Mouse (Mus musculus): ENCODE measurements around the gene Donson.

Donson gene

DNA sequence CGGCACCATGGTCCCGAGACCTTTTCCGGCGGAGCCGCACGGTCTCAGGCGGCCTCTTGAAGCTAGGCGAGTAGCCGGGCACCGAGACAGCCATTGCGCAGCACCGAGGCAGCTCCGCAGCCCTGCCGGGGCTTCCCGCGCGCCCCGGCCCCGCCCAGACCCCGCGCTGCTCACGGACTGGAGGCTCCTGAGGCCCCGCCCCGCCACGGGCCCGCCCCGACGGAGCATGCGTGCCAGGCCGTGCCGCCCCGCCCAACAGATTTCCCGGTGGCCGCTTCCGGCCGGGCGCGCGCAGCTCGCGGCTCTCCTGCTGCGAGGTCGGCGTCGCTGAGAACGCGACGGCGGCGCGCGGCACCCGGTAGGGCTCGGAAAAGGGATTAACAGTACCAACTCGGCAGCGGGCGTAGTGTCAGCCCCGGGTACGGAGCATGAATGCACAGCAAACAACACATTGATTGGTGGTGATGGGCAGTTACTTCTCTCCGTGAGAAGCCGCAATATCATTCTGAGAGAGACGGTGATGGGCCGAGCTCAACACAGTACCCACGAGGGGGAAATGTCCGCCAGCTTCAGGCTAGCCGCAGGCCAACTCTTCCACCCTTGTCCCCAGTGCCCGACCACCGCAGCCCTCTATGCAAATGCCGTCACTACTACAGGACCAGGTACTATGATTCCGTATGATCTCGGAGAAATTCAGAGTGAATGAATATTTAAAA lies at the start of gene Donson:
Gene Donson, minus strand, starts transcription at position 152 of the 716 bp plus-strand sequence.
- DNase-seq = peak; percentile 93

DNA sequence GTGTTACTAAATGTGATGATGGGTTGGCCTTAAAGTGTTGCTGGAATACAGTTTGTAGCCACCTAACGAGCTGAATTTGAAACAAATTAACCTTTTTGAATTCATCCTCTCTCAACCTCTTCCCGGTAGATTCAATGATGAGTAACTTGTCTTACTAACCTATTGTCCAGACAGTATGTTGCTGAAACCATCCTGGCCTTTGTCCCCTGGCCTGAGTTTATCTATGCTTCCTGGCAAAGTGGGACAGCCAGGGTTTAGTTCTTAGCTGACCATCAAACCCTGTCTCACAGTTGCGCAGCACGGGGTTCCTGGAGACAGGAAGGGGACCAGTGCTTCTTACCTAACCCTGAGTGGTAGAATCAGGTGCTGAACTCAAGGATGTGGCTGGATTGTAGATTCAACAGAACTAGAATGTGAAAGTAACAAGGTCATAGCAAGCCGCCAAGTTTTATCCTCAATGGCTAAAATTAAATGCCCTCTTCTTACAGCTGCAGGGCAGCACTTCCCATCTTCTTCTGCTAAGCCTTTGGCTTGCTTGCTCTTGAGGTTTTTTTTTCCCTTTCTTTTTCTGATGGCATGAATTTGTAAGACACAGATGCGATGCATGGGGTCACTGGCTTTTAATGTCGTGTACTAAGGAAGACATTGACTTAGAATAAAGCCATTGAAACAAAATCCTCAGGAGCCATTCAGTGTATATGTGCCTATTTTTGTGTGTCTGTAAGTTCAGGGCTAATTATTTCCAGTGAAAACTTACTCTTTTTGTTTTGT lies 47.7 kb upstream of the Donson start:
- DNase-seq = no peak

DNA sequence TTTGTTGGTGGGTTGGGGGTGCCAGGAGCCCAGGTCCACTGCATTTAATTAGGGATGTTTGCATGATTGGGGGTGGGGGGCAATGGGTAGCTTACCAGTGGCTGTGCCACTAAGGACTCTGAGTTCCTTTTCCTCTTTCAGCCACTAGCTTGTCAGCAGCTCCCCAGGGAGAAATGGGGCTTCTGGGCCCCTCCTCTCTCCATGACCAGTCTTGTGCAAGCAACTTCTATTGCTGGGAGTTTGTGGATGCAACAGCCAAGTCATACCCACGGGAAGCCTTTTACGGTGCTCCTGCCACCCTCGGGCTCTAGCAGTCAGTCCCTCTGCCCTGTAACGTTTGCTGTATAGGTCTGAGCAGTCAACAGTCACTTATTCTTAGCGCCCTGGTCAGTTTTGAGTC lies 46.2 kb upstream of the Donson start:
- DNase-seq = no peak

DNA sequence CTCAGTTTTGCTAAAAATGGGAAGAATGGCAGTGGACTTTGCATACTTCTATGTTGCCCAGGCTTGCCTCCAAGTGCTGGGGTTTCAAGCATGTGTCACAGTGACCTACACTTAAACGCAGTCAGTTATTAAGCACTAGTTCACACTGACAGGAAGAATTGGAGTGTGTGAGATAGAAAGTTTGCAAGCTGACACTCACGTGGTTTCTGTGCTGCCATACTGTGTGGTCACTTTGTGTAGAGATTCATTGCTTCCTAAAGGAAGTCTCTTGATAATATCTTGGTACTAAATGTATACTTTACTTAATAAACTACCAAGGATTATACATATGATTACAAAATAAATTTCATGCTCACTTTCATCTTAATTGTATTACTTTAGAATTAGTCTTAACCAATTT lies 44.2 kb upstream of the Donson start:
- no peak for DNase-seq

DNA sequence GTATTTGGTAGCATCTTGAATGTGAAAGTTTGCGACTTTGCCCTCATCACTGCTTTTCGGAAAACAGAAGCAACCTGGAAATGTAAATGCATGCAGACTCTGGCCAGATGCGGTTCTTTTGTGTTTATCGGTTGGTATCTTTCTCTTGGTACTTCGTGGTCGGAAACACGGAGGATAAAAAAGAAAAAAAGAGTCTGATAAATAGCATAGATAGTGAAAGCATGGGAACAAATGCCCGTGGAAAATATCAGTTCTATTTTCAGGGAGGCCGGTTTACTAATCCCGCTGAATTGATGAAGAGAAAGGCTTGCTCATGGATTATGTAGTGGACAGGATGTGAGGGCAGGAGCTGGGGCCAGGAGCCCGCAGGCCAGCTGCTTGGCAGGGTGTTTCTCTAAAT lies 41.9 kb upstream of the Donson start:
- DNase-seq = no peak

DNA sequence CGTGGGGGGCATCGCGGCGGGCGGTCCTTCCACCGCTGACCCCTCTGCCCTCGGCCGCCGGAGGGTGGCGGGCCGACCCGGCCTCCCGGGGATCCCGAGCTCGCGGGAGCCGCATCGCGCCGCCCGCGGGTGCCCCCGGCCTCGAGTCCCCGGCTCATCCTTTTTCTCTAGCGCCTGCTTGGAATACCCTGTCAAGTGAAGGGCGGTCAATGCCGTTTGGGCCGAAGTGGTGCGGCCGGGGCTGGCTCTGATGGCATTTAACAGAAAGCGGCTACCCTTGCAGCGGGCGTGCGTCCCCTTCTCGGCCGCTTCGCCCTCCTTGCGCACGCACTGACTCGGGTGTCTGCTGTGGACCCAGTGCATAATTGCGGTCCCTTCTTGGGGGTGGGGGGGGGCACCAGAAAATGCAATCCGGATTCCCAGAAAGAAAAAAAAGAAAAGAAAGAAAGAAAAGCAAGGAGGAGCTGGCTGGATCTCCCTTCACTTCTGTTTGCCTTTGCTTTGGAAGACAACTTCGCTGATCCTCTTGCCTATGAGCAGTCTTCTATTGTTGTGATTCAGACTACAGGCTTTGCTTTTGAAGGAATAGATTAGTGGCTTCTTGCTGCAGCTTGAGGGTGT lies 41.4 kb upstream of the Donson start:
- peak; percentile 69 for DNase-seq

DNA sequence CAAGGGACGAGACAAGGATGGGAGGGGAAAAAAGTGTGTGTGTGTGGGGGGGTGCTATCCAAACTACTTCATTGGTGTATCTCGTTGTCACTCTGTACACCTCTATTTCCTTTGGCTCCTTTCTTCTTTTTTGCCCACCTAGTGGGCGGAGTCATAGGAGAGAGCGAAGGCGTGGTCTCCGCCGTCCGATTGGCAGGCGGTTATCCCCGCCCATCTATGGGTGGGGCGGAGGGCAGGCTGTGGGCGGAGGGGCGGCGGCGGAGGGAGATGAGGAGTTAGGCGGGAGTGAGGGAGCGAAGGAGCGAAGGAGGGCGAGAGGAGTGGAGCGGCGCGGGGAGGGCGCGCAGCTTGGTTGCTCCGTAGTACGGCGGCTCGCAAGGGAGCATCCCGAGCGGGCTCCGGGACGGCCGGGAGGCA lies 40.5 kb upstream of the Donson start, which contains the start of gene Itsn1:
Gene Itsn1, plus strand, starts transcription at position 216 of the 417 bp plus-strand sequence.
- DNase-seq = peak; percentile 99

DNA sequence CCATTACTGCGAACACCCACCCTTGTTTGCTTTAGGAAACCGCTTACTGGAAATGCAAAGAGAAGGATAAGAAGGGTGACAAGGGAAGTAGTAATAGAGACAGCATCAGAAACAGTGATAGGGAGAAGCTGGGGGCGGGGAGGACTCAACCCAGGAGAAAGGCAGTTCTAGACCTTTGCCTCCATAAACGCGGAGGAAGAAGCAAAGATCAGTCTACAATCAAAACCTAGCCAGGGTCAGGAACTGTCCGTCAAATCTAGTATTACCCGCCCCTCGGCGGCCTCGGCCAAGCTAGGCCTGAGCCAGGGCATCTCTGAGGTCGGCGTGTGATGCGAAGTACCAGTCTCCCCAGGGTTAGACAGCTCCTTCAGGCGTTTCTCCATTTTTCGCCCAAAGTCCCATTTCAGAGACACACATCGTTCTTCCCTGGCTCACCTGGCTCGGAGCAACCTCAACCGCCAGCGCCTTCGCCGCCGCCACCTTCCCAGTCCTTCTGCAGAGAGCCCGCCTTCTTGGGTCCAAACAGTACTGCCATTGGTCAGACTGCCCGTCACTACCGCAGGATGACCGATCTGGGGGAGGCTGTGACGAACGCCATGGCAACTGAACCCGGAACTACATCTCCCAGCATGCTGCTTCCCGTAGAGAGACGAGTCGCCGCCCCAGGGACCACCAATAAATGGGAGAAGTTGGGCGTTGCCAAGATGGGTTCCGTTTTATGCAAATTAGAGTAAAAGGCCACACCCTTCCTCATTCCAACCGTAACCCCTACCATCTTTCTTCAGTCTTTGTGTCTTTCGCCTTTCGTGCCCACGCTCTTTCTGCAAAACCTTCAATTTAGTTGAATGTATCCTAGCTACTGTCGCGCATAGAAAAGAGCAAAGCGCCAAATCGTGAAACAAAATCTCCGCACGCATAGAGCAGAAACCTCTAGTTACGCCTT lies 39.8 kb upstream of the Donson start, which contains the start of gene Cryzl1:
Gene Cryzl1, minus strand, starts transcription at position 853 of the 943 bp plus-strand sequence.
- DNase-seq = peak; percentile 98

DNA sequence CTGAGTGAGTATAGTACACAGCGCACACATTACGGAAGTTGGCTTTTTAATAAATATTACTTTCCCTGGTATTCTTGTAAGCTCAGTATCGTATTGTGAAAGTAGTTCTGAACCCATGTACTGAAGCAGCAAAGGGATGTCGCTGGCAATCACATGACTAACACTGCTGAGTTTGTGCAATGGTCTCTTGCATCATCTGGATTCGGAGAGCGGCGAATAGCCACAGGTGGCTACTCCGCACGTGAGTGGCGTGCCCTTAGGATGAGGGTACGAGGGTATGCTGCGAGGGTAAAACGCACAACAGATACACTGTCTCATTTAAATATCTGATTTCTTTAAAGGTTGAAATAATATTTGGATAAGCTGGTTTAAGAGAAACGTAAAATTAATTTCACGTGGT lies 38.9 kb upstream of the Donson start:
- DNase-seq = no peak

DNA sequence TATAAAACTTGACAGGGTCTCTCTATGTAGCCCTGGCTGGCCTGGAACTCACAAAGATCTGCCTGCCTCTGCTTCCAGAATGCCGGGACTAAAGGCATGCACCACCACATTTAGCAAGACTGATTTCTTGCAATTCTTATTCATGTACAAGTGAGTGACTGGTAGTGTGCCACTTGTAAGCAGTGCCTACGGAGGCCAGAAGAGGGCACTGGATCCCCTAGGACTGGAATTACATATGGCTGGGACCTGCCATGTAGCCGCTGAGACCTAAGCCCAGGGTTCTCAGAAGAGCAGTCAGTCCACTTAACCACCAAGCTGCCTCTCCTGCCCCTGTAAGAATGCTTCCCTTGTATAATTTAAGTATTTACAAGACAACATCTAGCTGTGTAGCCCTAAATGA lies 35.7 kb upstream of the Donson start:
- DNase-seq = peak; percentile 51

DNA sequence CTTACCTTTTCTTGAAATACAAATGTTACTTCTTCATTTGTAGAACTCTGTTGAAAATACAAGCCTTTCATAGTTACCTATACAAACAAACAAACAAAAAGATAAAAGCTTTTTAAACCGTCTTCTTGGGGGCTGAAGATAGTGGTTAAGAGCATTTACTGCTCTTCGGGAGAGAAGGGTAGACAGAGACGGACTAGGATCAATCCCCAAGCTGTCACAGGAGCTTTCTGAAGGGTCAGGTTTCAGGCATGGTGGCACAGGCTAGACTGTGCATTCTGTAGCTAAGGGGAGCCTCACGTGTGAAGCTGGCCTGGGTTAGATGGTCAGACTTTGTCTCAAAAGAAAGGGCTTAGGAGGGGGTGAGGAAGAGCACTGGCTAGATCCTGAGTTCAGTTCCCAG lies 28.8 kb upstream of the Donson start:
- no peak for DNase-seq

DNA sequence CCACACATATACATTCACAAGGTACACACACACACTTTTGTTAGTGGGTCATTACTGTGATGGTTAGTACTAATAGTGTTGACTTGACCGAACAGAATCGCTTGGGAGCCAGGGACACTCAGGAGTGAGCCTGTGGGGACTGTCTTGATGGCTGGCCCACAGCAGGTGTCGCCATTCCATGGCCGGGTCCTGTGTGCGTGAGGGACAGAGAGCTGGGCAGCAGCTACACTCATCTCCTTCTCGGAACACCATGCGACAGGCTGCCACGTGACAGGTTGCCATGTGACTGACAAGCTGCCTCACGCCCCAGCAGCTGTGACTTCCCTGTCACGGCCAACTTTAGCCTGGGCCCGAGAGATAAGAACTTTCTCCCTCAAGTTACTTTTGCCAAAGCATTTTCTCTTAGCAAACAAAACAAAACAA lies 28.4 kb upstream of the Donson start:
- no peak for DNase-seq

DNA sequence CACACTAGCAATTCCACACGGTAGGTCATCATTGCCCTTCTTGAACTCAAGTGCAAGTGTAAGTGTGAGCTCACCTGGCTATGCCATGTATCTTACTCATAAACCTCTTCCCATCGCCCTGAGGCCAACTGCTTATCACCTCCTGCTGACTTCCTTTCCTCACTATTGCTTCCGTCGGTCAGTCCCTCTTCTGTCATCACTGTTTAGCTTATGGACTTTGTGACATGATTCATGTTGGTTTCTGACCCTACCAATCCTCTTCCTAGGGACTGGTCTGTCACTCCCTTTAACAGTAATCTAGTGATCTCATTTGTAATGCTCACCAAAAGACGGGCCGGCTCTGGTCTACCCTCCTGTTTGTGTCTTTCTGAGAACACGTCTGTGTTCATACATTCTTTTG lies 21.7 kb upstream of the Donson start:
- no peak for DNase-seq

DNA sequence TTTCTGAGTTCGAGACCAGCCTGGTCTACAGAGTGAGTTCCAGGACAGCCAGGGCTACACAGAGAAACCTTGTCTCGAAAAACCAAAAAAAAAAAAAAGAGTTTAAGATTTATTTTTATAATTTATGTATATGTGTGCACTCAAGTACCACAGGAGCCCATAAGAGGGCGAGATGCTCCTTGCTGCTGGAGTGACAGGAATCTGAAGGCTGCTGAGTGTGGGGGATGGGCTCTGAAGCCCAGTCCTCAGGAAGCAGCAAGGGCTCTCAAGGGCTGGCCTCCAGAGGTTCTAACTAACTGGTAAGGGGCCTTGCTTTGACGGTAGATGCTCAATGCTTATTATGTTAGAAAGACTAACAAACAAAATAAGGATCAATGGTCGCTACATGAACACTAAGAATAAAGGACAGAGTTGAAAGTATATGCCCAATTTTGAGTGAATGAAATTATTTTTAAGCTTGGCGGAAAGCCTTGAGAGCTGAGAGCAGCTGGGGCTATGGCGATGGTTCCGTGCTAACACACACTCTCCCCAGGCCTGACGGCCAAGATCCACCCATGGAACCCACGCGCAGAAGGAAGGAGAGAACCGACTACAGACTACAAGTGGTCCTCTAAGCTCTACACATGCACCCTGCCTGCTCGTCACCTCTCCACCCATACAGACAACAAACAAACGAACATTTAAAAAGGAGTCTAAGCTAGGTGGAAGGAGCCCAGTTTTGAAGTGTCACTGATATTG lies 16.2 kb upstream of the Donson start:
- DNase-seq = no peak

DNA sequence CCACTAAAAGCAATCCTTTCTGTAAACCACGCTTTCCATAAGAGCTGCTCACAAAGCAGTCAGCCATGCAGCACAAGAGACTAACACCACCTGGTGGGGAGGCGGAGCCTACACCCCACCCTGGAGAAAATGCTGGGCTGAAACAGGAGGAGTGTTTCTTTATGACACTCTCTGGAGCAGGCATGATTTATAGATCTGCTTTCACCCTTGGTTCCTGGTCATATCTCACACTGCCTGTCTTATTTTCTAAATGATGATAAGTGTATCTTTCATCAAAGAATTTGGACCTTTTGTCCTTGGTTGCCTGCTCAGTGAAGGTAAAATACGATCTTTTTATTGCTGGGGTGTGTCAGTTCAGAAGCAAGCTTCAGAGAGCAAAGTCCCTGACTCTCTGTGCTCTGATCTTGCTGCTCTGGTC lies 14.2 kb upstream of the Donson start:
- DNase-seq = no peak

DNA sequence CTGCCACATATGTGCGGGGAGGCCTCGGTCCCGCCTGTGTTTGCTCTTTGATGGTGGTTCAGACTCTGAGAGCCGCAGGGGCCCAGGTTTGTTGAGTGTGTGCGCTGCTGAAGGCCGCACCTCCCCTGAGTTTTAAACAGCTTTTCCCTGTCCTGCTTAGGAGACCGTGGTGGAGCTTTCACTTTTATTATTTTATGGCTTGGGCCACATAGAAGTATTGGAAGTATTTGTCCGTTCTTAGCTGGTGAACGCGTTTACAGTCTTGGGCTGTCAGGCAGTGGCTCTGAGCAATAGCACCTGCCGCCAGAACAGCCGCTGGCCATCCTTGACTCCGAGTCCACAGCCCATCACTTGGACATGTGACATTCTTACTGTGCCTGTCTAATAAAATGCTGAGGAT lies 13.3 kb upstream of the Donson start:
- no peak for DNase-seq

DNA sequence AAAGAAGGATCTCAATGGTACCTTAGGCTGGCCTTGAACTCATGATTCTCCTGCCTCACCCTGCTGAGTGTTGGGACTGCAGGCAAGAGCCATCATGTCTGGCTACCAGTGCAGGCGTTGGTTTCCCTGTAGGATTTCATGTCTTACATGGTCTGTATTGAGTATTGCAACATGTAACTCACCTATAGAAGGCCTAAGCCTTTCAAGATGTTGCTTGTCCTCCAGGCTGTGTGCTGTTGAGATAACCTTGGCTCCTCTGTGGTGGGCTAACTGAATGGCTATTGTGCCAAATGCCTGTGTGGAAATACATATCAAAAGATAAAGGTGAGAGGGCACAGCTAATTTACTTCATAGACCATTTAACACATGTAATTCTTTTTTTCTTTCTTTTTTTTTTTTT lies 10.4 kb upstream of the Donson start:
- DNase-seq = no peak

DNA sequence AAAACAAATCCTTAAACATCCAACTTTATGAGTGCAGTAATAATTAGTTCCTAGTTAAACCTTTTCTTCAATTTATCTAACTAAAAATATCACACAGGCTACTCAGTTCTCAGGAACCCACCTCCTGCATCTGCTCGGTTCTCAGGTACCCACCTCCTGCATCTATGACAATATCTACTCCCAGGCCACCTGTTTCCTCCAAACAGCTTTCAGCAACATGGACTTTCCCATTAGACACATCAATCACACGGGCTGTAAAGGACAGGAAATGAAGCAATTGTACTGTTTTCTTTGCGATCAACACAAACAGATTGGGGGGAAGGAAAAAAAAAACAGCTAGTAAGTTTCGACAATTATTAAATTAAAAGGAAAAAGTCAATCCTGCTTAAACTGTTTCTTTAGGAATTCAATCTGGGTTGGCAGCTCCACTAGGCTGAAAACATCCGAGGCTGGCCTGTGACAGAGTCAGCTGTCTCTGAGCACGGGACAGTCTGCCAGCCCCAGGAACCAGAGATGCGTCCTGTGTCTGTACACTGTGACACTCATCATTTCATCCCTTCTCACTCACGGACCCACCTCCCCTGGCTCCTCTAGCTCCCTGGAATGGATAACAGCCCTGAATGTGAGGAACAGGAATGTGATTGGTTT lies 6.7 kb upstream of the Donson start:
- DNase-seq = no peak

DNA sequence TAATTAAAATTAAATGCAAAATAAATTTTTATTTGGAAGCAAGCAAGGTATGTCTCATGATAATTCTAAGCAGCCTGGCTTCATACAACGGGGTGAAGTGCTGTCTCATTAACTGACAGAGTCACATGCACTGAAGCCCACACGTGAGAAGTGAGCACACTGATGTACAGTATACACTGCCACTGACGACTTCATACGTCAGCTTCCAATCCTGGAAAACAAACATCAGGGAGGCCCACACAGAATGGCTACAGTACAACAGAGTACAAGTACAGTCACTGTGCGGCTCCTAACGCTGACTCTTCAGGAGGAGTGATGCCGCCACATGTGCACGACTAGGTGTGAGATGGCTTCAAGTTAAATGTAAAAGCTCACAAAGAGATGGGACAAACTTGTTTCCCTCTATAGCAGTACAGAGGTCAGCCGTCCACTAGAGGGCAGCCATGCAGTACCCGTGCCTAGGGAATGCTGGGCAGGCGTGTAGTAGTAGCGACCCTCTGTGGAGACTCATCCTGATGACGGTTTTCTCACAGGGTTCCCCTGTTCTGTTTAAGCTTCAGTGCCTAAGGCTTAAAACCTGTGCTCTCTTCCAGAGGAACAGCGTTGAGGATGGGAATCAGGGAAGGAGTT lies 6.0 kb upstream of the Donson start:
- peak; percentile 46 for DNase-seq

DNA sequence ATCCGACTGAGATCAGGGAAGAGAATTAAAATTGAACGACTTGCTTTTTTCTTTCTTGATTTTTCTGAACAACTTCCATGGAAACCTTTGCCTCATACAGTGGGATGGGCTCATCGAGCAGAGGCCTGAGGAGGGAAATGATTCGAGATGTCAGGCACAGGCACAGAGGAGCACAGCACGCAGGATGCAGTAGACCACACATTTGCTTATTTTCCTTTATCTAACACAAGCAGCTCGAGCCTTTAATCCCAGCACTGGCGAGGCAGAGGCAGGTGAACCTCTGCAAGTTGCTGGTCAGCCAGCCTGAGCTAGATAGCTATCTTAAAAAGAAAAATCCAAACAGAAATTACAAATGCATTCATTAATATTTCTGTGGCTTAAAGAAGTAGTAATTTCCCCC lies 1.2 kb upstream of the Donson start:
- DNase-seq = no peak
